Mouse (Mus musculus): ENCODE data around the gene Cep63. TPM values are rescaled to one million over a fixed set of nuclear protein-coding genes. Genes with fewer than 3 reads are reported as not detected.

Gene Cep63
- polyA plus RNA-seq, 1 experiment from 2014 or later: 47.7 TPM

DNA sequence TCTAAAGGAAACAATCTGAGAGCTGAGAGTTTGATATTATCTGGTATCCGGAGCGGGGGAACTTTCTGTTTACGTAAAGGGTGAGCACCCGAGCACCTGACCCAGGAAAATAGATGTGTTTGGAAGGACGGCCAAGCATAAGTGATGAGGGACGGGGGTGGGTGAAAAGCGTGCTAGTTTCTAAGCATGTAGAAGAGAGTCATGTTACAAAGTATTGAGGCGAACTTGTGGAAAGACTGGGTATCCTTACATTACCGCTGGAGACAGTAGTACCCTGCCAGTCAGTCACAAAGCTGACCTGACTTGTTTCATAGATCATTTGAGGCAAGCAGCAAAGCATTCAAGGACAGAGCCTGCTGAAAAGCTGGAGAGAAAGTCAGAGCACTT, 498 bp upstream of the Cep63 start:
- Histone ChIP-seq H3K27ac (peak overlapping the region; percentile 97), H3K9ac (peak overlapping the region; percentile 97), H3K9me3 (no peaks in the 10 kb centered on the region), H3K27me3 (replicated peaks) (no peaks in the 10 kb centered on the region), H3K4me2 (replicated peaks) (peak overlapping the region; percentile 71), H3K4me3 (replicated peaks) (peak overlapping the region; percentile 88), H3K4me1 (replicated peaks) (peaks cover 6% of the 10 kb centered on the region; the same call in 1 of the 2 replicates), H3K36me3 (no peaks in the 10 kb centered on the region)
- ATAC-seq: peak; percentile 5; the same call in 1 of the 2 replicates
- 0% methylated on average over 9 of the region's 9 CpGs for WGBS

DNA sequence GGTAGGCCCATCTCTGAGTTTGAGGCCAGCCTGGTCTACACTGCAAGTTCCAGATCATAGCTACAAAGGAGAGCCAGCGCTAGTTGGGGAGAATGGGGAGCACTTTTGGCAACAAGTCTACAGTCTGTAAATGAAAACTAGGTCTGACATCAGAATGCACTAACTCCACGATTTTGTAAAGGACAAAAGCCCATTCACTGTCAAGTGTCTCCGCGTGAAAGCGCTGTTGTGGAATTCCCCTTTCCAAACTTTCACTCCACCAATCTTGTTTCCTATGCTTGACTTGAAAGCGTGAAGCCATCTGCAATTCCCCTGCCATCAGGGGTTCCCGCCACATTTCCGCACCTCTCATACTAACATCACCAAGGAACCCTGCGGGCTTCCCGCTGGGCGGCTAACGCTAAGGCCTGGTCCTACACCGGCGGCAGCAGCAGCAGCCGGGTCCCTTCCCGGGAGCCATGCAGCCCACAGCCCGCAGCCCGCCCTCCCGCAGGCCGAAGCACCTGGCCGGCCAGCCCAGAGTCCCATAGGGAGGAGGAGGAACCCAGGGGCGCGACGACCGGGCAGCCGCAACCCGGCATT, 842 bp downstream of the Cep63 start:
- peak overlapping the region; percentile 97 for H3K27ac ChIP-seq
- no peaks in the 10 kb centered on the region for H3K27me3 ChIP-seq (replicated peaks)
- H3K9me3 ChIP-seq: no peaks in the 10 kb centered on the region
- 1% methylated on average over 27 of the region's 27 CpGs for whole genome bisulfite sequencing
- H3K9ac ChIP-seq: peak overlapping the region; percentile 97
- no peak; the same call in 1 of the 2 replicates for ATAC-seq
- peaks cover 6% of the 10 kb centered on the region; the same call in 1 of the 2 replicates for H3K4me1 ChIP-seq (replicated peaks)
- peak overlapping the region; percentile 88 for H3K4me3 ChIP-seq (replicated peaks)
- H3K4me2 ChIP-seq (replicated peaks): peak overlapping the region; percentile 73
- H3K36me3 ChIP-seq: no peaks in the 10 kb centered on the region

DNA sequence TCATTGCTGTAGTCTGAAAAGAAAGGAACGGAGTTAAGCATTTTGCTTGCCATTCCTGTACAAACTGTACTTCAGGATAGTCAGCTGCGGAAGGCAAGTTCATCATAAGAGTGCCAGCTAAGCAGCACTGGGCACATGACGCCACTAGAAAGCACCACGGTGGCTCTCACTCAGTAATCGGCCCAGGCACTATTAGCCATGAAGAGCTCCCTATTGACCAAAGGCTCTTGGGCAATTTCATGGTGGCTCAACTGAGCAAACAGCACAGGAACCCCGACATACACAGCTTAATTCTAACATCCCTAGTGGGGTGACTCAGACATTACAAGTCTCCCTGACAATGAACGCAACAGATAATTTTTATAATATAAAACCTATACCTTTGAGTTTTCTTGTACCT, 2.8 kb downstream of the Cep63 start:
- 91% methylated on average over 7 of the region's 7 CpGs for WGBS
- H3K9ac ChIP-seq: no peak overlapping the region
- no peak overlapping the region for H3K4me3 ChIP-seq (replicated peaks)
- peaks cover 6% of the 10 kb centered on the region; the same call in 1 of the 2 replicates for H3K4me1 ChIP-seq (replicated peaks)
- no peaks in the 10 kb centered on the region for H3K36me3 ChIP-seq
- H3K27me3 ChIP-seq (replicated peaks): no peaks in the 10 kb centered on the region
- H3K4me2 ChIP-seq (replicated peaks): no peak overlapping the region
- H3K27ac ChIP-seq: no peak overlapping the region
- no peak for ATAC-seq
- no peaks in the 10 kb centered on the region for H3K9me3 ChIP-seq

DNA sequence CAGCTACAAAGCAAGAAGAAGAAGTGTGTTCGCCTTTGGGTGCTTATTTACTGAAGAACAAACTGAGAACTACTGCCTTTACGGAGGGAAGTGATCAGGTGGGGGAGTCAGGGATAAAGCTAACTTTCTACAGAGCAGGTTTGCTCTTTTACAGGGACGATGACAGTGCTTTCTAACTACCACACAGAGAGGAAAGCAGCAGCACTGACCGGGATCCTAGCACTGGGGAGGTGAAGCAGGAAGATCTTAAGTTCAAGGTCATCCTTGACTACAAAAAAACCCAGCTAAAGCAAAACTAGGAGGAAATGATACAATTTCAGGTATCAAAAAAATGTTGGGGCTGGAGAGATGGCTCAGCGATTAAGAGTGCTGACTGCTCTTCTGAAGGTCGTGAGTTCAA, 3.5 kb downstream of the Cep63 start:
- ATAC-seq: no peak
- Histone ChIP-seq H3K4me1 (replicated peaks) (peaks cover 6% of the 10 kb centered on the region; the same call in 1 of the 2 replicates), H3K27me3 (replicated peaks) (no peaks in the 10 kb centered on the region), H3K4me3 (replicated peaks) (no peak overlapping the region), H3K27ac (no peak overlapping the region), H3K36me3 (no peaks in the 10 kb centered on the region), H3K9ac (no peak overlapping the region), H3K4me2 (replicated peaks) (no peak overlapping the region), H3K9me3 (no peaks in the 10 kb centered on the region)
- 81% methylated on average over 6 of the region's 6 CpGs for WGBS

DNA sequence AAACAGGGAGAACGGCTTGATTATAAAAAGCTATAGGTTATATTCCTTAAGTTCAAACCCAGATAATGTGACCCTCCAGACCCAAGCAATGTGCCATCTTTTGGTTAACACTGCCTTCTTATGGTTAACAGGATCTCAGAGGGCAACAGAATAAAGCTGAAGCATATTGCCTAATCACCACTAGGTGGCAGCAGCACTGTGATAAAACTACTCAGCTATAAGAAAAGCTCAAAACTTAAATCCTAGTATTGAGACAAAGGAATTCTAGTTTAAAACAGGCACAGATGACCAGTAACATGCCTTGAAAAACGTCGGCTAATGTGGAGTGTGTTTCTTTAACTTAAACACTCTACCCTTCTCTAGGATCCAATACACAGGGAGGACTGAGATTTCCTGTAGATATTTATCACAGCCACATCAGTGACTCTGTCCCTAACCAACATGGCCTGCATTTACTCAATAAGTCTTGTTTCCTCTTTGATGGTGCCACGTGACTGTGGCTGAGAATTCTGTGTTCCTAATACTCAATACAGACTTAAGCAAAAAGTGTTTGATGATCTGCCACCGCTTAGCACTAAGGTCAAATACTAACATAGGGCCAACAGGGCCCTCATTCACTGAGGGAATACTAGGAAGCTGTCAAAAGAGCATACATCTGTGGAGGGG, 4.0 kb downstream of the Cep63 start:
- no peaks in the 10 kb centered on the region for H3K36me3 ChIP-seq
- no peak overlapping the region for H3K9ac ChIP-seq
- H3K27ac ChIP-seq: no peak overlapping the region
- no peak overlapping the region for H3K4me3 ChIP-seq (replicated peaks)
- WGBS: 31% methylated on average over 5 of the region's 5 CpGs
- H3K4me1 ChIP-seq (replicated peaks): peaks cover 4% of the 10 kb centered on the region; the same call in 1 of the 2 replicates
- ATAC-seq: no peak
- no peaks in the 10 kb centered on the region for H3K9me3 ChIP-seq
- no peak overlapping the region for H3K4me2 ChIP-seq (replicated peaks)
- no peaks in the 10 kb centered on the region for H3K27me3 ChIP-seq (replicated peaks)

DNA sequence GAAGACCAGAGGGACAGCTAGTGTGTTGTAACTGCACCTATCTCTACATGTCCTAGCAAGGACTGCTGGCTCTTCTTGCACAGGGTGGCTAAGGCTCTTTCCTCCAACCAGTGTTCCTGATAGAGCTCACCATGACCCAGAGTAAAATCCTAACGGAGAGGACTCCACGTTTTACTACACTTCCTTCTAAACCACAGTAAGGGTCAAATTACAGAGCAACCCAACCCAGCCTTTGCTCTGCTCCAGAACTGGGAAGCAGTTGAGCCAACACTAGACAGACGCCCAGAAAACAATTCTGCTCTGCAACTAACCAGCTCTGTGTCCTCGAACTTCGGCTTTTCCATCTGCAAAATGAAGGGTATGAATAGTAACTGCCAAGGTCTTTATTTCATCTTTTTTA, 4.9 kb downstream of the Cep63 start:
- WGBS: 45% methylated on average over 5 of the region's 5 CpGs
- ATAC-seq: no peak
- Histone ChIP-seq H3K4me2 (replicated peaks) (no peak overlapping the region), H3K9ac (no peak overlapping the region), H3K27ac (no peak overlapping the region), H3K36me3 (no peaks in the 10 kb centered on the region), H3K4me3 (replicated peaks) (no peak overlapping the region), H3K4me1 (replicated peaks) (no peaks in the 10 kb centered on the region), H3K27me3 (replicated peaks) (no peaks in the 10 kb centered on the region), H3K9me3 (no peaks in the 10 kb centered on the region)

DNA sequence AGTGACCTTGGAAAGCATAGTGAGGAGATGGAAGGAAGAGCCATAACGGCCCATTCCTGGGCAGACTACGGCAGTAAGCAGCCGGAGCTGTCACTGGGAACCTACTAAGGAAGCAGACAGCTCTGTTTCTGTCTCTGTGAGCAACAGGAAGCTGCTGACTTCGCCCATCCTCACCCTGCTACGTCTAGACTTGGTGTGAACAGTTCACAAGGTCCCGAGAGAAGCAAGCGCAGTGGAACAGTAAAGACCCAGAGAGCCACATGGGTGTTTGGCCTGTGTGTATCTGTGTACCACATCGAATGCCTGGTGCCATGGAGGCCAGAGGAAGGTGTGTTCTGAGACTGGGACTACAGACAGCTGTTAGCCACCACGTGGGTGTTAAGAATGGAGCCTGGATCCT, 10.1 kb downstream of the Cep63 start:
- no peak overlapping the region for H3K27ac ChIP-seq
- no peaks in the 10 kb centered on the region for H3K4me1 ChIP-seq (replicated peaks)
- no peak overlapping the region for H3K4me3 ChIP-seq (replicated peaks)
- no peak overlapping the region for H3K9ac ChIP-seq
- no peak overlapping the region for H3K4me2 ChIP-seq (replicated peaks)
- H3K9me3 ChIP-seq: no peaks in the 10 kb centered on the region
- no peaks in the 10 kb centered on the region for H3K27me3 ChIP-seq (replicated peaks)
- WGBS: 82% methylated on average over 9 of the region's 9 CpGs
- no peak for ATAC-seq
- no peaks in the 10 kb centered on the region for H3K36me3 ChIP-seq

DNA sequence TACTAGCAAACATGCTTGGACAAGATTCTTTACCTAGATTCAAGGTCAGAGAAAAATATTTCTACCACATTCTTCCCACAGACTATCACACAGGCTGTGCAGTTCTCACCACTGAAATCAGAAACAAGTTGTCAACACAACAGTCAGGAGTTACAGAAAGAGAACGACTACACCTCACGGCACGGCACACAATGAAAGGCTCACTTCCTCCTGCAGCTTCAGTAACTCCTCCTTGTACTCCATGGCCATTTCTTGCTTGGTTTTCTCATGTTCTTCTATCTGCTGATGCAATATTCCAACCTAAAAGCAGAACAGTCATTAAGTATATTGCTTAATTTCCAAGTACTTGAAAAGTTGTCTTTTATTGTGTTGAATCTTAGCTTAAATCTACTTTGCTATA, 11.3 kb downstream of the Cep63 start:
- no peaks in the 10 kb centered on the region for H3K4me1 ChIP-seq (replicated peaks)
- H3K27ac ChIP-seq: no peak overlapping the region
- no peak overlapping the region for H3K4me2 ChIP-seq (replicated peaks)
- WGBS: 74% methylated on average over 3 of the region's 3 CpGs
- no peaks in the 10 kb centered on the region for H3K9me3 ChIP-seq
- no peaks in the 10 kb centered on the region for H3K27me3 ChIP-seq (replicated peaks)
- no peaks in the 10 kb centered on the region for H3K36me3 ChIP-seq
- no peak overlapping the region for H3K4me3 ChIP-seq (replicated peaks)
- ATAC-seq: no peak
- no peak overlapping the region for H3K9ac ChIP-seq

DNA sequence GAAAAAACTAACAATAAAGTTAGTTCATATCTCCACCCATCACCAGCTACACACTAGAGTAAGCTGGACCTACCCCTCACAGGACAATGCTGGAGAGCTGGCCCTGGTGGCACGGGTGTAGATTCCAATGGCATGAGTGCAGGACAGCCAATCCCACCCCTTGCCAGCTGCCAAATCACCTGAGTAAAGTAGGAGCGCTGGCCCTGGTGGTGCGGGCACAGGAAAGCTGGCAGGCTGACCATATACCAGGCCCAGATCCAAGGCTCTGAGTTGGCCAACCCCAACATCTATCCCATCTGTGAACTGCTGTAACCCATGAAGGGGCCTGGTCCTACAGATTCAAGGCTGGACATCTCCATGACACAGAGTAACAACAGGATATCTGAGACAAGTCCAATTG, 17.1 kb downstream of the Cep63 start:
- WGBS: 91% methylated on average over 3 of the region's 3 CpGs
- no peak for ATAC-seq
- Histone ChIP-seq H3K4me1 (replicated peaks) (no peaks in the 10 kb centered on the region), H3K4me2 (replicated peaks) (no peak overlapping the region), H3K4me3 (replicated peaks) (no peak overlapping the region), H3K9me3 (no peaks in the 10 kb centered on the region), H3K9ac (no peak overlapping the region), H3K27me3 (replicated peaks) (no peaks in the 10 kb centered on the region), H3K27ac (no peak overlapping the region), H3K36me3 (0 out of 2 replicates have a peak, but pooled peaks cover 4% of the 10 kb centered on the region)

DNA sequence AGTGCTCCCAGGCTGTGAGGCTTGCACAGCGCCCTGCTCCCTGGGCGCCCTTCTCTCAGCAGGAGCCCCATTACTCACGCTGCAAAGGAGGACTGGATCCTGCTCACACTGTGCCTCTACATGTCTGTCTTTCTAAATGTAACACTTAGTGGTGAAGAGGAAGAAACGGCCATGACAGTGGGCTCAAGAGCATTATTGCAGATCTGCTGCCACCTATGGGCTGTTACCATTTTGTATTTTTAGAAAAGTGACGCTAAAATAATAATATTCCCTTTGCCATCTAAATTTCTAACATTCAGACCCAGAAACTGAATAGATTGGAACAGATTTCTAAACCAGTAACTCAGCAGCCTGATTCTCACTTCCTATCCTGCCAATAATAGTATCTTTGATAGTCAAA, 18.9 kb downstream of the Cep63 start:
- Histone ChIP-seq H3K4me2 (replicated peaks) (no peak overlapping the region), H3K27ac (no peak overlapping the region), H3K27me3 (replicated peaks) (no peaks in the 10 kb centered on the region), H3K9ac (no peak overlapping the region), H3K4me3 (replicated peaks) (no peak overlapping the region), H3K36me3 (0 out of 2 replicates have a peak, but pooled peaks cover 7% of the 10 kb centered on the region), H3K9me3 (no peaks in the 10 kb centered on the region), H3K4me1 (replicated peaks) (no peaks in the 10 kb centered on the region)
- WGBS: 73% methylated on average over 5 of the region's 5 CpGs
- no peak for ATAC-seq

DNA sequence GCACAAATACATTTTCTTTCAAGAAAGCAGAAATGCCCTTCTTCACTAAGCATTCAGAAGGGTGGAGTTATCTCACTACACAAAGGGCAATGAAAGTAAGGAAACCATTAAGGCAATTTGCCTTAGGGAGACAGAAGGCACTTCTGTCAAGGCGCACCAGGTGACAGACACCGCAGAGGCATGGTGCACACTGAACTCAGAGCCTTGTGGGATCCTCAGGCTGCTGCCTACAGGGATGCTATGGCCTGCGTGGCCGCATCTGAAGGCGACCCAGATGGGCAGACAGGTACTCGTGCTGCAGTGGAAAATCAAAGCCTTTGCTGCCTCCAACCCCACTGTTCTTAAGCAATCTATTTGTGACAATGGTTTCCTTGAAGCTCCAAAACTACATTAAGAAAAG, 21.2 kb downstream of the Cep63 start:
- Histone ChIP-seq H3K27ac (no peak overlapping the region), H3K9me3 (no peaks in the 10 kb centered on the region), H3K36me3 (0 out of 2 replicates have a peak, but pooled peaks cover 7% of the 10 kb centered on the region), H3K27me3 (replicated peaks) (no peaks in the 10 kb centered on the region), H3K4me1 (replicated peaks) (0 out of 2 replicates have a peak, but pooled peaks cover 3% of the 10 kb centered on the region), H3K4me3 (replicated peaks) (no peak overlapping the region), H3K9ac (no peak overlapping the region), H3K4me2 (replicated peaks) (no peak overlapping the region)
- no peak for ATAC-seq
- WGBS: 91% methylated on average over 6 of the region's 6 CpGs

DNA sequence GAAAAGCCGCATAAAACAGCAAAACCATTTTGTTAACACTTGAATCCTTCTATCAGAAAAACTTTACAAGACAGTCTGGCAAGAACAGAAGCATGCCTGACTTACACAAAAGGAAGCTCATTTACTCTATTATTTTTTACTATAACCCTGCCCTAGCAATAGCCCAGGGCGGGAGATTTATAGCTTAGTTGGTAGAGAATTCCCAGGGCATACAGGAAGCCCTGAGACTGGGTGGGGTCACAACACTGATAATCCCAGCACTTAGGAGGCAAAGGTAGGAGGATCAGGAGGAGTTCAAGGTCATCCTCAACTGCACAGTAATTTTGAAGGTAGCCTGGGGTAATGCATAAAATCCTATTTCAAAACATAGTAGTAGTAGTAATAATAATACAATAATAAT, 24.7 kb downstream of the Cep63 start:
- ATAC-seq: peak; percentile 95
- H3K27ac ChIP-seq: peak overlapping the region; percentile 68; the same call in 1 of the 2 replicates
- no peak overlapping the region for H3K4me2 ChIP-seq (replicated peaks)

DNA sequence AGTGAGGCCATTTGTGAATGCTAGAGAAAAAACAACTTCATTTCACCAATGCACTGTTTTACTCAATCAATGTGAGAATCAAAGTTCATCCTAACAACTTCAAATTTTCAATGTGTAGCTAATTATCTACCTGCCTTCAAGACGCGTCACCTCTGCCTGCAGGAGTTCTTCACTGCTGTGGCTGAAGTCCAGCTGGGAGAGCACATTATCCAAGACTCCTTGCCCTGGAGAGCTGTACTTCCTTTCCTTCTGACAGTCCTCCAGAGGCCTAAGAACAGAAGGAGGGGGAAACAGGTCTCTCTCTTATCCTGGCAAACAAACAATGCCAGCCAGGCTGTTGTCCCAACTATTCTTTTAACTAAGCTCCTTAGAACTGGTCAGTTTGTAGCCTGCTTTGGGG, 25.1 kb downstream of the Cep63 start:
- Histone ChIP-seq H3K27me3 (replicated peaks) (no peaks in the 10 kb centered on the region), H3K9ac (no peak overlapping the region), H3K4me1 (replicated peaks) (0 out of 2 replicates have a peak, but pooled peaks cover 3% of the 10 kb centered on the region), H3K4me3 (replicated peaks) (no peak overlapping the region), H3K9me3 (no peaks in the 10 kb centered on the region), H3K4me2 (replicated peaks) (no peak overlapping the region), H3K27ac (peak overlapping the region; percentile 68), H3K36me3 (0 out of 2 replicates have a peak, but pooled peaks cover 5% of the 10 kb centered on the region)
- WGBS: 69% methylated on average over 2 of the region's 2 CpGs
- peak; percentile 86 for ATAC-seq

More for the DNA sequence above, 24.7 kb downstream of the Cep63 start:
- Histone ChIP-seq H3K9ac (no peak overlapping the region), H3K36me3 (0 out of 2 replicates have a peak, but pooled peaks cover 5% of the 10 kb centered on the region), H3K9me3 (no peaks in the 10 kb centered on the region), H3K4me1 (replicated peaks) (0 out of 2 replicates have a peak, but pooled peaks cover 3% of the 10 kb centered on the region), H3K27me3 (replicated peaks) (no peaks in the 10 kb centered on the region), H3K4me3 (replicated peaks) (no peak overlapping the region)
- WGBS: 65% methylated on average over 2 of the region's 2 CpGs
